Mouse (Mus musculus): ENCODE results near the gene Atp6v1a.

The Atp6v1a gene

DNA sequence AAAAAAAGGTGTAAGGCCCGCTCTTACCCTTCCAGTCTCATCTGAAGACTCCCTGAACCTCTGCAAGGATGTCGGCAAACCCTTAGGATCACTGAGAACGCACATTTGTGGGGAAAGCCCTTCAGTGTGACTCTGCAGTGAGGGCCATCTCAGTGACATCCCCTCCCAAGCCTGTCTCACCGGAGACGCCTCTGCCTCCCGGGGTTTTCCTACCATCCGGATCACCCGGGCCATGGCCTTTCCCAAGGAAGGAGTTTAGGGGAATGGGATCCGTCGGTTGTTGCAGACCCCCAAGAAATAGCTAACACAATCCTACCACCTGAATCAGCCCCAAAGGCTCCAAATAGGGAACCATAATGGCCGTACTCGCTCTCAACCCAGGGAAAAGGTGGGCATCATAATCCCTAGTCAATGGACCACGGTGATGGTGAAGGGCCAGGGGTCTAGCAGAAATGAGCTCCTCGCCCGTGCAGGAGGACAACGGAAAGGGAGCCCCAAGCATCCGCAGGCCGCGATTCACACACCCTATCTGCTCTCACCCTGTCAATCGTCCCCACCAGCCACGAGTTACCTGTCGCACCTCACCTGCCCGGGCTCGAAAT lies 1.0 kb downstream of the Atp6v1a start:
- DNase-seq (ENCODE audit: low spot score in 2 of 2): peak in 1 of 2 experiments; percentile 23

DNA sequence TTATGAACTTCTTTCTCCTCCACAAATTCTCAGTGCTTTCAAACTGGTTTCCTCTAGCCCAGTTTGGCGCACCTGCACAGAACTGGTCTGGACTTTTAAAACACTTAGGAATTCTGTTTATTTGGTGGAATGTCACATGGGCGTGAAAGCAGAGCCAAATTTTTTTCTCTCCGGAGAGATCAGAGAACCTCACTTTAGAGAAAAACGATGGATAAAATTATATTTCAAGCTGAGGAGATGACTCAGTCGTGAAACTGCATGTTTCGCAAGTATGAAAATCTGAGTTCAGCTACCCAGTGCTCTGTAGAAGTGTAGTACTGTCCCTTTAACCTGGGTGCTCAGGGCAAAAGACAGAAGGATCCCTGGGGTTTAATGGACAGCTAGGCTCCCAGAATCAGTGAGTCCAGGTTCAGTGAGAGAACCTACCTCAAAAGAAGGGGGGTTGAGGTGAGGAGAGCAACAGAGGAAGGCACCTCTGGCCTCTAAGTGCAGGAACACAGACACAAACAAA lies 2.9 kb downstream of the Atp6v1a start:
- DNase-seq (ENCODE audit: low spot score in 2 of 2): no peak

DNA sequence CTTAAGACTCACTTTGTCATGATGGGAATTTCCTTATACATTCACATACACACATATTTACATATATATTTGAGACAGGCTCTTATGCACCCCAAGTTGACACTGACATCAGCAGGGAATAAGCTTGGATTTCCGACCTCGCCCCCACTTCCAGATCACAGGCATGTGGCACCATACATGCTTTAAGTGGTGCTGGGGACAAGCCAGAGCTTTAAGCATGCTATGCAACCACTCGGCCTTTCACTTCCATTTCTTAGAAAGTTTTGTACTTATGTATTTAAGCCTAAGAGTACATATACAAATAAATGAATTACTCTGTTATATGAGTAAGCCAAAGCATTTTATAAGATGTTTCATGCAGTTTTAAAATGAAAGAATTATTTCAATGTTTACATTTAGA lies 6.3 kb downstream of the Atp6v1a start:
- no peak for DNase-seq (ENCODE audit: low spot score in 2 of 2)

DNA sequence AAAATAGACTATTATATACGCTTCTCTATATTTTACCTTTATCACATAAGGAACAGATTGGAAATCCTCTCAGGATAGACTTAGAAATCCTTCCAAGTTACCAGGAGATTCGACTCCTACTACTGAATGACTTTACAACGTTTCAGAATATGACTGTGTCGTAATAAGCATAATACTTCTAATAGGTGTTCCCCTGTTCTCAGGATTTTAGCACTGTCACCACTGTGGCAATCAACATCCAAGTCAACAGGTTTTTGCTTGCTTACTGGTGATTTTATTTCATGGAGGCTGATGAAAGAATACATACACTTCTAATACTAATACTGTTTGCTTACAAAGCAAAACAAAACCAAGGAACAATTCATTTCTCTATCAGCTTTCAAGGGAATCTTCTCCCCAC lies 7.2 kb downstream of the Atp6v1a start:
- DNase-seq (ENCODE audit: low spot score in 2 of 2): no peak

DNA sequence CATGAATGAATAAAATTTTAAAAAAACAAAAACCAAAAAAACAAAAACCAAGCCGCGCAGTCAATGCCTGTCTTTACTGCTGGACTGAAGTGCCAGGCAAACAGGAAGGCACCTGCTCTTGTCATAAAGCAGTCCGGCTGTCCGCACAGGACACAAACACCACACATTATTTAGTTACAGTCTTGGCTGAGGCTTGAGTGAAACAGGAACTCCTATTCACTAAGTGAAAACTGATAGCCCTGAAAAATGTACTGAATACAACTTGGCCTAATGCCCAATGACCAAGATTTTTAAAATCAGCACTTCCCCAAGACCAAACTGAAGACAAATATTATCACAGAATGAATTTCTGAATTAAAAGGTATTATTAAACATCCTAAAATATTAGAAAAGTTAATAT lies 13.1 kb downstream of the Atp6v1a start:
- no peak for DNase-seq (ENCODE audit: low spot score in 2 of 2)

DNA sequence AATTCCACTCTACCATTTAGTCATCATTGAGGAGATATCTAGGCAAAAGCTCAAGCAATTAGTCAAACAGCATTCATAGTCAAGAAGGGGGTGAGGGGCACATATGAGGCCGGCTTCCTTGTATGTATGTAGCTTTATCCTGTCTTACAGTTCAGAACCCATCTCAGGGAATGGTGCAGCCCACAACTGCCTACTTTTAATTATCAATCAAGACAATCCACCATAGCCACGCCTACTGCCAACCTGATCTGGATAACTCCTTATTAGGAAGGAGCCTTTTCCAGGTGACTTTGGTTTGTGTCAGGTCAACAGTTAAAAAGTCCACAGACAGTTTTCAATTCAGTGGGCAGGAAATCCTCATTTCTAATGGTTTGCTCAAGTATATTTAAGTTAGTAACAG lies 14.1 kb downstream of the Atp6v1a start:
- no peak for DNase-seq (ENCODE audit: low spot score in 2 of 2)

DNA sequence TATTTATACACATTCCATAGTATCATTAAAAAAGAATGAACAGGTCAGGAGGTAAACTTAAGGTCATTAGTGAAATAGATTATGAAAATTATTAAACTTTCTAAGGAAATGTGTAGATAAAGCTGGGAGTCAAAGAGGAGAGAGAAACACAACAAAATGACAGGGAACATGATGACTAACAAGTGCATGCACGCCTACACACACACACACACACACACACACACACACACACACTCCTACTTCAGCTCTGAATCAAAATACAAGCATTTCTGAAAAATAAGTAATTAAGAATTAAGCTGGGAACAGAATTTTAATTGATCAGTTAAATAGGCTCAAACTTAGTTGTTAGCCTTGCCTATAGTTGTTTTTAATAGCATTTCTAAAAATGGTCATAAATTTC lies 14.8 kb downstream of the Atp6v1a start:
- no peak for DNase-seq (ENCODE audit: low spot score in 2 of 2)

DNA sequence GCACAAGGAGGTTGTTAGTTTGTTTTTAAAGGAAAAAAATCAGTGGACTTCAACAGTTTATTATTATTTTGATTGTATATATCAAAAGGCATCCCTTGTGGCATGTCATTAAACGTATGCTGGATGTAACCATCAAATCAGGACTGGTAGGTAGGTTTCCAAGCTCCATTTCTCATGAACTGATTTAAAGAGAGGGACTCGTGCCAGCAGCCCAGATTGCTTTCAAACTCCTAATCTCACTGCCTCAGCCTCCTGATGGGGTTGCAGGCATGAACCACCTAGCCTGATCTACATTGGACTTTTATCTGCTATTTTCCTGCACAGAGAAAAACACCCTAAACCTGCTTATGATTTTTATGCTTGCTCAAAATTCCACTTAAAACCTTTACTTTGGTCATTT lies 15.7 kb downstream of the Atp6v1a start:
- no peak for DNase-seq (ENCODE audit: low spot score in 2 of 2)

DNA sequence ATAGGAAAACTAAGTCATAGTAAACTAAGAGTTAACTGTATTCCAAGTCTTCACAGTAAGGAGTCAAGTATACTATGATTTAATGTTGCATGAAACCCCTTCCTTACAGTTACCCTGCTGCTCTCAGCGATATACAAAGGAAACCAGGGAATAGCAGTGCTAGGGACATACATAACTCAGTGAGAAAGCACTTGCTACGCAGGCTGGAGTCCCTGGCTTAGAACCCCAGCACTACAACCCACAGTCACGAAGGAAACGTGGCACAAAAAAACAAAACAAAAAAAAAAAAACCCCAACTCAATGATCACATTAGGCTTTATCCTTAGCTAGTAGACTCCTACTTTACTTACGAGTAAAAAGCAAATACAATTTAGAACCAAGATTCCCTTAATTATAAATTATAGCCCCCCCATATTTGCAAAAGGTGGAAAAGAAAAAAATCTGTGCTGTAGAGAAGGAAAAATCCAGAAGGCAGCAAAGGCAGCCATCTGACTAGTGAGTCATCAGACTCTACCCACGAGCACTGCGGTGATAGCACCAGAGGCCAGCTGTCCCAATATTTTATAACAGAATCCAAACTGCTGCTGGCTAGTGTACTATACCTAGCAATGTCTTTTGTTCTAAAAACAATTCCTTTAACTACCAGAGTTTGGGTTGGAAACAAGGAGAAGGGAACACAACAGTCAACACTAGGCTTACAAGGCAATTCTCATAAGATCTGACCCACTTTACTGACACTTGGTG lies 16.4 kb downstream of the Atp6v1a start:
- DNase-seq (ENCODE audit: low spot score in 2 of 2): no peak

DNA sequence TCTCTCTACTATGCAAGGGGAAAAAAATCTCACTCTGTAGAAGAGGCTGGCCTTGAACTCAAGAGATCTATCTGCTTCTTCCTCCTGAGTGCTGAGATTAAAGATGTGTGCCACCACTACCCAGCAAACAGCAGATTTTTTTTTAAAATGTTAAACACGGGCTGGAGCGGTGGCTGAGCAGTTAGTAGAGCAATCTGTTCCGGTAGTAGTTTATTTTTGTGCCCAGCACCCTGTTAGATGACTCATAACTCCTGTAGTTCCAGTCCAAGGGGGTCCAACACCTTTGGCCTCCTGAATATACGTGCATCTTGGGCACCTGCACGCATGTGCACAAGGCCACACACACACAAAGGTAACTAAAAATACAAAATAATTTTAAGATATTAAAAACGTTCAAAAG lies 16.9 kb downstream of the Atp6v1a start:
- DNase-seq (ENCODE audit: low spot score in 2 of 2): no peak

DNA sequence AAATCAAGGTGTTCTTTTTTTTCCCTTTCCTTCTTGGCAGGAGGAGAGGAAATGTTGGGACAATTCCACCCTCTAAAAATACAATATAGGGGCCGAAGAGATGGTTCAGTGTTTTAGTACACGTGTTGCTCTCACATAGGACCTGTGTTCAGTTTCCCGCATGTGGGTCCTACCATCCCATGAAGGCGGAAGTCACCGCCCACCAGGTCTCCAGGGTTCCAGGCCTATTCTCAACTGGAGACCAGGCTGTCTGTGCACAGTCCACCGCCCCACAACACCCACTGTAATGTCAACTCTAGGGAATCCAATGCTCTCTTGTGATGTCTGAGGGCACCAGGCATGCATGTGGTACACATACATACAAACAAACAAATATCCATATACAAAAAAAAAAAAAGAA lies 17.4 kb downstream of the Atp6v1a start:
- DNase-seq (ENCODE audit: low spot score in 2 of 2): no peak

DNA sequence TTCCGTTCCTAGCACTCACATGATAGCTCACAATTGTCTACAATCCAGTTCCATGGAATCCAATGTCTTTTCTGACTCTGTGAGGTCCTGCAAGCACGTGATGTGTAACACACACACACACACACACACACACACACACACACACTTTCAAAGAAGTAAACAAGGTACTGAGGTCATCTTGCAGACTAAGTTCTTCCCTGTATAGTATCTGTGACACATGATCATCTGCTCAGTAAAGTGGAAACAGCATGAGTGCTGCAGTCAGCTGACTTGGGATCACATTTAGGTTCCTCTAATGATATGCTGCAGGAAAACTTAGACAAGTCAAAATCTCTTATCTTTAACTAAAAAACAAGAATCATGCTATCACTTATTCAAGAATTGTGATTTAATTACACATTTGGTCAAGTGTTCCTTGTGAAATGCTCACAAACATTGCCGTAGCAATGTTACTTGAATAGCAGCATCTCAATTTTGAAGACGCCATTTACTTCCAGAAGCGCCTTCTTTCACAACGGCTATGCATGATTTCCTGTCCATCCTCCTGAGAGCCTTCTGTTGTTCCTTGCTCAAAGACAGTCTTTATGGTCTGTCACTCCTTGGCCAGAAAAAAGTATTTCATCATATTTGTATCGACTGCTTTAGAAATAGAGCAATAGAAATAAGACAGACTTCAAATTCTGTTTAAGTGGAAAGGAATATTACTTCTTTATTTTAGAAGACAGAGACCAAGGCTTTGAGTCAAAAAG lies 19.6 kb downstream of the Atp6v1a start:
- no peak for DNase-seq (ENCODE audit: low spot score in 2 of 2)

DNA sequence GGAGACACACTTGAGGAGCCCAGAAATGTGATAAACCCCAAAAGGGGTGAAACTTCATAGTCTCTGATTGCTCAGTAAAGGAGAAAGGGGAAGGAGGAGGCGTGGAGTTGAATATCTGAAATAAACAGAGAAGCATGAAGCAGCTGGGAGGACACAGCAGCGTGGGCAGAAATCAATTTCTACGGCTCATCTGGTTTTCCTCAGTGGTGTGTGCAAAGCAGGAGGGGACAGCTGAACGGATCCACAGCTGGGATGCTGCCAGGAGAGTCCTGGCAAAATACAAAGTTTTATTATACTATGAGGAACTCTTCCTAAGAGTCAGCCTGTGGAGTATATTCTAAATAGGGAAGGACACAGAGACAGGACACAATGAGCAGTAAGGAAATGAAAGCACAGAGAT lies 30.5 kb downstream of the Atp6v1a start:
- DNase-seq (ENCODE audit: low spot score in 2 of 2): no peak

DNA sequence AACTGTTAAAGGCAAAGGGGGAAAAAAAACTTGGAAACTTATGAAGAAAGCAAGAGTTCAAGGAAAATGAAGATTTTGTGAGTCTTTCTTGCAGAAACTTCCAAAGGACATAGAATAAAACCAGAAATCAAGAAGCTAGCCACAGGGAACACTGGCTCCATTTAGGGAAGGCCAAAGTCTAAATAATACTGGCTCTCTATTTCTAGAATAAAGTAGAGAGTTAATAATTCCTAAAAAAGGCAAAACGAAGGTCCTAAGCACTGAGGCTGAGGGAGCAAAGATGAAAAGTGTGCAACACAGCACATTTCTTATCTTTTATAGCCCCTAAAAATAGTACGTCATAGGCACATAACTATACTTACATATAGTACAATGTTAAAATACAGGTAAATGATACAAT lies 34.3 kb downstream of the Atp6v1a start:
- DNase-seq (ENCODE audit: low spot score in 2 of 2): no peak

DNA sequence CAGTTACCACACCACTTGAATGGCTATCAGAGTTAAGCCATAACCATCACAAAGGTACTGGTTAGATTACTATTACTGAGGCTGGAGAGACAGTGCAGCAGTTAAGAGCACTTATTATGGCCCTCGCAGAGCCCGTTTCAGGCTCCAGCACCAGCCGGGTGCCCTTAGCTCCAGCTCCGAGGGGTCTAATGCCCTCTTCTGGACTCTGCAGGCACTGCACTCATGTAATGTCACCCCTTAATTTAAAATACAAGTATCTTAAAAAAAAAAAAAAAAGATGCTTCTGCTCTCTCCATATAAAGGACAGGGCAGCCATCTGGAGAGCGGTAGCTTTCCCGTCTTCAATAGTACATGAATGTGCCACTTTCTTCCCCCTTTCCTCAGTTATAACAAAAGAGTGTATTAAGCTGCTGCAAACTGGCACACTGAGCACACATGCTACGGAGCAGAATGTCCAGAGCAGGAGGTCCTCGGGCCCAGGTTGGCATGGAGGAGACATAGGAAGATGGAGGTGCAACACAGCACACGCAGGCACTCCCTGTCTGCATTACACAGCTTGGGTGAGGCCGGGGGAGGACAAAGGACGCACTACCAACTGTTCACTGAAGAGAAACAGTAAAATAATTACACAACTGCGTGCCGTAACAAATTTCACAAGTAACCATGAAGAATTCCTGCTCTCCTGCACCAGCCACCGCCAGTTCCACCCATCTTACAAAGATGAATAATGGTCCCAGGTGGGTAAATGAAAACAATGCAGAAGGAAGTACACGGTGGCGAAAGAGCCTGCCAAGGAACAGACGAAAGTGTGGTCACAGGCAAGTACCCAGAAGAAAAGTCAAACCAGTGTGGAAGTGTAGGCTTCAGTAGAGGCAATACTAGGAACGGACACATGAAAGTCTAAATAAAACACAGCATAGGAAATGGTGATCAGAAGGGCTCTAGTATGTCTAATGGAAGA lies 35.4 kb downstream of the Atp6v1a start:
- no peak for DNase-seq (ENCODE audit: low spot score in 2 of 2)

DNA sequence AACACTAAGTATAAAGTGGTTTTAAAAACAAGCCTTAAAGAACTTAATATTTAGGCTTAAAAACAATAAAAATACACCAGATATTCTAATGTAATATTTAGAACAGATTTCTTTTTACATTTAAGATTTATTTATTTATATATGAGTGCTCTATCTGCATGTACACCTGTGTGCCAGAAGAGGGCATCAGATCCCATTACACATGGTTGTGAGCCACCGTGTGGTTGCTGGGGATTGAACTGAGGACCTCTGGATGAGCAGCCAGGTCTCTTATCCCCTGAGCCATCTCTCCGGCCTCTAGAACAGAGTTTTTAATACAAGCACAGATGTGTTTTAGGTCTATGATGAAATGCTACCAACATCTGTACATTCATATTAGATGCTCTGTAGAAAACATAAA lies 36.6 kb downstream of the Atp6v1a start:
- no peak for DNase-seq (ENCODE audit: low spot score in 2 of 2)

DNA sequence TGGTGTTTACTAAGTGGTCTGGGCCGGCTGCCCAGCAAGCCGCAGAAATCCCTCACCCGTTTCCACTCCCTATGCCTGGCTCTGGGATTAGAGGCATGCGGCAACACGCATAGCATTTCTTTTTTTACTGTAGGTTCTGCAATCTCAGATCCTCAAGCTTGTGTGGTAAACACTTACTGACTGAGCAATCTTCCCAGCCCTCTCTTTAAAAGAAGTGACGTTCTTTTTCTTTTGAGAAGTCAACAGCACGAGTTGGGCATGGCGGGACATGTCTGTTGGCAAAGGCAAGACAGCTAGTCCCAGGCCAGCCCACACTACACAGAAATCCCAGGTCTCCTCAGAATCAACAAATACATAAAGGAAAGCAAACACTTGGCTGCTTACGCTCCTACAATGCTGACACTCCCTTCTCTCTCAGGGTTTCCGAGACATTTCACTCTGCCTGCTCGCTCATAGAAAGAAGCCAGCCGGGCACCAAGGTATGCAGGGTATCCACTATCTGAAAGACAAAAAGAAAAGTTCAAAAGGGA lies 38.3 kb downstream of the Atp6v1a start:
- DNase-seq (ENCODE audit: low spot score in 2 of 2): no peak

DNA sequence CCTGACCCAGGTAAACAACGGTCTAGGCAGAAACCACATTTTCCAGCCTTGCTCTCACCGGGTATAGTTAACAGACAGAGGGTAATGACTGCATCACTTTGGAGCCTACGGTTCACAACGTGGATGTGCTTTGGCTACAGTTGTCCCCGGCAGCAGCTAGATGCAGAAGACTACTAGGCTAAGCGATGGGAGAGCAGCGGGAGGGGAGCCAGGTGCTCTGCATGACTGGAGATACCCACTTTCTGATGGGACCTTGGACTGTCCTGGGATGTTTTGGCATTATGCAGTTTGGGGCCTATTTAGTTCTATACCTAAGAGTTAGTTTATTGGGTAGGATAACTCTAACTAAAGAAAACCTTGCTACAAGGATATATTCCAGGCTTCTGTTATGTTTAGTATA lies 40.1 kb downstream of the Atp6v1a start:
- DNase-seq (ENCODE audit: low spot score in 2 of 2): no peak

DNA sequence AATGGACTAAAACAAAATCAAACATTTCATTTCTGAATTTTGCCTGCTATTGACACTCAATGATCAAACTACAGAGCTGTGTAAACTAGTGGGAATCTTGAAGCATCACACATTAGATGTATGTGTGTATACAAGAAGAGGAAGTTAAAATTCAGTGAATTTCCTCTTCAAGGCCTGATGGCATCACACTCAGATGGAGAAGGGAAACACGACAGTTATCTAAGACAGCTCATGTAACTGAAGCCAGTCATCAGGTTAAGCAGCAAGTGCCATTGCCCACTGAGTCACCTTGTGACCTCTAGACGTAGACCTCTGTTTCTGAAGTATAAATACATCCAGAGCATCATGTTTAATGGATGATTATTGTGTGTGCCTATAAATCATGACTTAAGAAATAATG lies 51.9 kb downstream of the Atp6v1a start:
- DNase-seq (ENCODE audit: low spot score in 2 of 2): no peak

DNA sequence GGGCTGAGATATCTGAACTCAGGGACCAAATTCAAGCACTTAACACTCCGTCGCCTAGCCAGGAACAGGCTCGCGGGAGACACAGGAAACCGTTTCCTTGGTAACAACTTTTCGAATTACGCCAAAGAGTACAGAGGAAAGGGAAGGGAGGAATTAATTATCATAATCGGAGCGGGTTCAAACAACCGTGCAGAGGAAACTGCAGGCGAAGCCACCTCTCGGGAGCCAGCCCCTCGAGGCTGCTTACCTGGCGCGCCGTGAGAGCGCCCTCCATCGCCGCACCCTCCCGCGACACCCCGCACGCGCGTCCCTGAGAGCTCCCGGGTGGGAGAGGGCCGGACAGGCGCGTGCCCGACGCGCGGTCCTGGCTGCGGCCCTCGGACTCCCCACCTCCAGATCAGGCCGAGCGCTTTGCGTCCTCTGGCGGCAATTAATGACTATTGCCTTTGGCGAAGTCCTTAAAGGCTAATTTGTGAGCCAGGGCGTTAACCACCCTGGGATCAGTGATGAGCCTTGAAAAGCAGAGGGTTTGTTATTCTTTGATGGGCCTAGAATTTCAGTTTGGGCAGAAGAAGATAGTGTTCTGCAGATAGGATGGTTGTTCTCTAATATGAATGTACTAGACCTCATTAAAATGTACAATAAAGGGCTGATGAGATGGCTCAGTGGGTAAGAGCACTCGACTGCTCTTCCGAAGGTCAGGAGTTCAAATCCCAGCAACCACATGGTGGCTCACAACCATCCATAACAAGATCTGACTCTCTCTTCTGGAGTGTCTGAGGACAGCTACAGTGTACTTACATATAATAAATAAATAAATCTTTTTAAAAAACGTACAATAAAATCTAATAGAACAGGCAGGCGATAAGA lies 76.2 kb downstream of the Atp6v1a start, which contains the start of gene Gramd1c:
Gene Gramd1c (minus strand): TSS at position 321 of the 870 bp plus-strand sequence.
- DNase-seq (ENCODE audit: low spot score in 2 of 2): peak; percentile 39 to 48
